Mouse (Mus musculus): ENCODE measurements around the gene Ptar1. TPM values are rescaled to one million over a fixed set of nuclear protein-coding genes. Genes with fewer than 3 reads are reported as not detected.
"Not testable (repeated sequence)": the region's sequence is repeated elsewhere in the genome, so short reads cannot be mapped to it uniquely, and the experiment has no call there.

Ptar1 gene
- polyA plus RNA-seq, 1 experiment, result 36.1 TPM

DNA sequence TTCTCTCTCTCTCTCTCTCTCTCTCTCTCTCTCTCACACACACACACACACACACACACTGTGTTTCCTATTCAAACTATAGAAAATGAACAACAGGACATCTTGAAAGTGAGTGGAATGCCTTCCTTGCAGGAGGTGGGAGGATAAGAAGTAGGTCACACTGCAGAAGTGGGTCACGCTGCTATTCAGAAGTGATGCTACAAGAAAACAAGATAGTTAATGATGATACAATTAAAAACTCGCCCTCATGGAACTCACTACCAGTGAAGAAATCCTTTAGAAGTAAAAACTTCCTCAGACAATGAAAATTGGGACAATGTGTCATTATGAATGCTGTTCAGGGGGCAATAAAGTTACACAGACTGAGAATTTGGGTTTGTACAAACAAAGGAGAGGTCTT, 14.2 kb upstream of the Ptar1 start:
- Histone ChIP-seq H3K4me3 (ENCODE audit: insufficient read depth, low read length) (no peak overlapping the region), H3K27ac (ENCODE audit: insufficient read depth, low read length) (no peak overlapping the region), H3K4me1 (ENCODE audit: control insufficient read depth, insufficient read depth, low read length) (no peaks in the 10 kb centered on the region)
- TF ChIP-seq POLR2A (IDR thresholded peaks at IDR 0.05; ENCODE audit: low read depth, low read length) (no peak), CTCF (IDR thresholded peaks at IDR 0.05; ENCODE audit: borderline replicate concordance, insufficient read depth, low read length) (no peak)

- H3K27ac ChIP-seq (ENCODE audit: insufficient read depth, low read length); H3K4me3 ChIP-seq (ENCODE audit: insufficient read depth, low read length); H3K4me1 ChIP-seq (ENCODE audit: control insufficient read depth, insufficient read depth, low read length): not testable (repeated sequence)
Measured at GRCm38 (mm10) chr19:23675656-23676055, 11.6 kb upstream of the Ptar1 start.

DNA sequence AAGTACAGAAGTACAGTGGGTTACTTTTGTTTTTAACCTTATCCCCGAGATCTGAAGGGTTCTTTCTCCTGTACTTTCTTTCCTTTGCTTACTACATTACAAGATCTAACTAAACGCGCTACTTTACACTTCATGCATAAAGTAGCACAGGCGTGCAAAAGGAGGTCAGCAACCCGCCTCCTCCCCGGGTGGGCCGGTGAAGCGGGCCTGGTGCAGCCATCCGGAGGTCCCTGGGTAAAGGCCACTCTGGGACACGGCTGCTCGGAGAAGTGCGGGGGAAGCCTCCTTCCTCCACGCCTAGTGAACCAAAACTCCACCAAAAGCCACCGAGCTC, 300 bp upstream of the Ptar1 start:
- TF ChIP-seq POLR2A (IDR thresholded peaks at IDR 0.05; ENCODE audit: low read depth, low read length), result no peak
- TF ChIP-seq CTCF (IDR thresholded peaks at IDR 0.05; ENCODE audit: borderline replicate concordance, insufficient read depth, low read length), result no peak
- peak overlapping the region; percentile 95 for H3K27ac ChIP-seq (ENCODE audit: insufficient read depth, low read length)
- H3K4me1 ChIP-seq (ENCODE audit: control insufficient read depth, insufficient read depth, low read length), result no peaks in the 10 kb centered on the region

GRCm38 (mm10) chr19:23688421-23688946, 1.3 kb downstream of the Ptar1 start:
- Histone ChIP-seq H3K27ac (ENCODE audit: insufficient read depth, low read length) (0 out of 2 replicates have a peak overlapping the region, but pooled peaks have one; percentile 40), H3K4me1 (ENCODE audit: control insufficient read depth, insufficient read depth, low read length) (no peaks in the 10 kb centered on the region), H3K4me3 (ENCODE audit: insufficient read depth, low read length) (peak overlapping the region; percentile 67)
- TF ChIP-seq CTCF (IDR thresholded peaks at IDR 0.05; ENCODE audit: borderline replicate concordance, insufficient read depth, low read length) (no peak), POLR2A (IDR thresholded peaks at IDR 0.05; ENCODE audit: low read depth, low read length) (no peak)

More for the DNA sequence above, 300 bp upstream of the Ptar1 start:
- peak overlapping the region; percentile 67 for H3K4me3 ChIP-seq (ENCODE audit: insufficient read depth, low read length)

- TF ChIP-seq CTCF (IDR thresholded peaks at IDR 0.05; ENCODE audit: borderline replicate concordance, insufficient read depth, low read length), result no peak
- Histone ChIP-seq H3K4me1 (ENCODE audit: control insufficient read depth, insufficient read depth, low read length) (no peaks in the 10 kb centered on the region), H3K4me3 (ENCODE audit: insufficient read depth, low read length) (no peak overlapping the region), H3K27ac (ENCODE audit: insufficient read depth, low read length) (no peak overlapping the region)
Measured at GRCm38 (mm10) chr19:23694344-23694743, 7.1 kb downstream of the Ptar1 start.

GRCm38 (mm10) chr19:23697861-23698260, 10.6 kb downstream of the Ptar1 start:
- no peak overlapping the region for H3K4me3 ChIP-seq (ENCODE audit: insufficient read depth, low read length)
- no peak for TF ChIP-seq POLR2A (IDR thresholded peaks at IDR 0.05; ENCODE audit: low read depth, low read length)
- no peak for TF ChIP-seq CTCF (IDR thresholded peaks at IDR 0.05; ENCODE audit: borderline replicate concordance, insufficient read depth, low read length)
- no peak overlapping the region for H3K27ac ChIP-seq (ENCODE audit: insufficient read depth, low read length)
- no peaks in the 10 kb centered on the region for H3K4me1 ChIP-seq (ENCODE audit: control insufficient read depth, insufficient read depth, low read length)

DNA sequence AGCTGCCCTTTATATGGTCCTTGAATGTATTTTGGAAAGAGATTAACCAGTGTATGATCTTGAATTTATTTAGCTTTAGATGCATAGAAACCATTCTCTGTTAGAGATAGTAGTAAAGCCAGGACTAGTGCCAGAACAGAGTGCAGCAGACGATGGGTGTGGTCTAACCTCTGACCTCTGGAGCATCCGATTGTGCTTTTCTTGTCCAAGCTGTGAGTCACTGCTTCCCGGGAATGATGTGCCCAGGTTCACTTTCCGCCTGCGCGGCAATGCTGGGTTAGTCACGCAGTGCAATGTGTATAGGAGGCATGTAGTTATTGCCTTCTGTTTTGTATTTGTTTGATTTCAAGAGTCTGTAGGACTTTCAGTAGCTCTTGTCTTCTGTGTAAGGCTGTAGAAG, 11.1 kb downstream of the Ptar1 start:
- TF ChIP-seq CTCF (IDR thresholded peaks at IDR 0.05; ENCODE audit: borderline replicate concordance, insufficient read depth, low read length) (no peak), POLR2A (IDR thresholded peaks at IDR 0.05; ENCODE audit: low read depth, low read length) (no peak)
- no peaks in the 10 kb centered on the region for H3K4me1 ChIP-seq (ENCODE audit: control insufficient read depth, insufficient read depth, low read length)
- no peak overlapping the region for H3K27ac ChIP-seq (ENCODE audit: insufficient read depth, low read length)
- H3K4me3 ChIP-seq (ENCODE audit: insufficient read depth, low read length), result no peak overlapping the region

- Histone ChIP-seq H3K27ac (ENCODE audit: insufficient read depth, low read length) (no peak overlapping the region), H3K4me3 (ENCODE audit: insufficient read depth, low read length) (no peak overlapping the region), H3K4me1 (ENCODE audit: control insufficient read depth, insufficient read depth, low read length) (no peaks in the 10 kb centered on the region)
- TF ChIP-seq CTCF (IDR thresholded peaks at IDR 0.05; ENCODE audit: borderline replicate concordance, insufficient read depth, low read length) (no peak), POLR2A (IDR thresholded peaks at IDR 0.05; ENCODE audit: low read depth, low read length) (no peak)
Measured at GRCm38 (mm10) chr19:23699131-23699530, 11.9 kb downstream of the Ptar1 start.

DNA sequence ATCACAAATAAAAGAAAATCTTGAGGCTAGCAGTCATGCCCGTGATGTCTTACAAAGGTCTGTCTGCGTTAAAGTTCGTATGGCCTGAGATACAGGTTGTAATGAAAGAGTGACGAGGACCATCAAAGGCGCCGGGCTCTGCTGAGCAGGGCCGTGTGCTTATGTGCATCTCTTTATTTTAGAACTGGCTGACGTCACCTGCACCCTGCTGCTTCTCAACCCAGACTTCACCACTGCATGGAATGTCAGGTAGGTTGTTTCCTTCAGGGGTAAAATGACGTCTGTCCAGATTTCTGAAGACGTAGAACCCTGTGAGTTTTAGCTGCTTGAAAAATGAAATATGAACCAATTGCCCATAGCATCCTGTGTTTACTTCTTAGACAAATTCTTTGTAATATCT, 15.7 kb downstream of the Ptar1 start:
- Histone ChIP-seq H3K27ac (ENCODE audit: insufficient read depth, low read length) (no peak overlapping the region), H3K4me1 (ENCODE audit: control insufficient read depth, insufficient read depth, low read length) (no peaks in the 10 kb centered on the region), H3K4me3 (ENCODE audit: insufficient read depth, low read length) (no peak overlapping the region)
- no peak for TF ChIP-seq POLR2A (IDR thresholded peaks at IDR 0.05; ENCODE audit: low read depth, low read length)
- TF ChIP-seq CTCF (IDR thresholded peaks at IDR 0.05; ENCODE audit: borderline replicate concordance, insufficient read depth, low read length), result no peak

GRCm38 (mm10) chr19:23705383-23705782, 18.2 kb downstream of the Ptar1 start:
- no peak overlapping the region for H3K4me3 ChIP-seq (ENCODE audit: insufficient read depth, low read length)
- TF ChIP-seq POLR2A (IDR thresholded peaks at IDR 0.05; ENCODE audit: low read depth, low read length) (no peak), CTCF (IDR thresholded peaks at IDR 0.05; ENCODE audit: borderline replicate concordance, insufficient read depth, low read length) (no peak)

DNA sequence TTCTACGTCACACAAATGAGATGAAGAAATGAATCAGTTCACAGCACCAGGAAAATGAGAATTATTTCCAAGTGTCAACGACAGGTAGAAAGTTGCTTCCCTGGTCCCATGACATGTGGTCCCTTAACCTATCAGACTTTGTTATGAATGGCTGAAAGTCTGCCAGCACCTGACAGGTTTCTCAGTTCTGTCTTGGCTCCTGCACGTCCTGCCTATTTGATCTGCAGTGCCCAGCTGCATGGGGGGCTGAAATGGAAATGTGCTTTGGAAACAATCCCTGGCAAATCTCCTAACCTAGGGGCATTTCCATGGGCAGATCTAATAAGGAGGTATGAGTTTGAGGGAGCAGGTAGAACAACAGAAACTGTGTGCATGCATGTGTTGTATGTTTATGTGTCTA, 59.3 kb downstream of the Ptar1 start:
- no peak overlapping the region for H3K4me3 ChIP-seq (ENCODE audit: insufficient read depth, low read length)
- TF ChIP-seq CTCF (IDR thresholded peaks at IDR 0.05; ENCODE audit: borderline replicate concordance, insufficient read depth, low read length) (no peak), POLR2A (IDR thresholded peaks at IDR 0.05; ENCODE audit: low read depth, low read length) (no peak)
- no peak overlapping the region for H3K27ac ChIP-seq (ENCODE audit: insufficient read depth, low read length)
- H3K4me1 ChIP-seq (ENCODE audit: control insufficient read depth, insufficient read depth, low read length), result no peaks in the 10 kb centered on the region

More at GRCm38 (mm10) chr19:23705383-23705782, 18.2 kb downstream of the Ptar1 start:
- Histone ChIP-seq H3K4me1 (ENCODE audit: control insufficient read depth, insufficient read depth, low read length) (no peaks in the 10 kb centered on the region), H3K27ac (ENCODE audit: insufficient read depth, low read length) (no peak overlapping the region)
